Mouse (Mus musculus) heart, adult 8-10 months (tissue): ENCODE measurements at regions not wholly inside any gene's neighbourhood (a gene's known extent, or its start where the extent isn't known, plus 50 kb on each side); places are given as distances from the start of the nearest gene placed in this dataset.
A peak's percentile ranks its signal among the peaks of the same experiment; 100 is the strongest.

Experiments used
- DNase-seq: peaks from one replicate; pipeline ENCODE4 v3.0.0; 2022; ENCODE audit warnings: low spot score

GRCm38 (mm10) chrX:4136135-4136534 is 60.2 kb upstream of the Btbd35f28 start:
- DNase-seq: peak; percentile 0
